Mouse (Mus musculus): ENCODE results near the gene Serpina12. TPM values are rescaled to one million over a fixed set of nuclear protein-coding genes. Genes with fewer than 3 reads are reported as not detected.

The Serpina12 gene
- polyA plus RNA-seq (2014; fragmentation: Illumina TruSeq; extraction: RNeasy Lipid Tissue Mini Kit (QIAGEN cat#74804); ENCODE audit: low read depth, low replicate concordance) = not detected

GRCm38 (mm10) chr12:104044343-104044742, at the start of gene Serpina12:
Gene Serpina12 (minus strand): TSS chr12:104044443.

GRCm38 (mm10) chr12:104013620-104014019, 30.6 kb downstream of the Serpina12 start, which contains the start of gene Serpina9:
Gene Serpina9 (minus strand): TSS chr12:104013755.

GRCm38 (mm10) chr12:103989857-103990256, 54.4 kb downstream of the Serpina12 start, which contains the start of gene Serpina11:
Gene Serpina11 (minus strand): TSS chr12:103989957.

Other genes starting within 250 kb of the Serpina12 start
- 1.8 TPM for gene Serpina1b, start 214.1 kb downstream of the Serpina12 start, polyA plus RNA-seq (2014; fragmentation: Illumina TruSeq; extraction: RNeasy Lipid Tissue Mini Kit (QIAGEN cat#74804); ENCODE audit: low read depth, low replicate concordance)
- gene Serpina1a, start 180.9 kb downstream of the Serpina12 start, polyA plus RNA-seq (2014; fragmentation: Illumina TruSeq; extraction: RNeasy Lipid Tissue Mini Kit (QIAGEN cat#74804); ENCODE audit: low read depth, low replicate concordance) = 8.7 TPM
- 1.6 TPM for gene Serpina1c, start 139.6 kb downstream of the Serpina12 start, polyA plus RNA-seq (2014; fragmentation: Illumina TruSeq; extraction: RNeasy Lipid Tissue Mini Kit (QIAGEN cat#74804); ENCODE audit: low read depth, low replicate concordance)
- gene Serpina1e, start 85.5 kb downstream of the Serpina12 start, polyA plus RNA-seq (2014; fragmentation: Illumina TruSeq; extraction: RNeasy Lipid Tissue Mini Kit (QIAGEN cat#74804); ENCODE audit: low read depth, low replicate concordance) = not detected
- gene Serpina11, start 54.5 kb downstream of the Serpina12 start, polyA plus RNA-seq (2014; fragmentation: Illumina TruSeq; extraction: RNeasy Lipid Tissue Mini Kit (QIAGEN cat#74804); ENCODE audit: low read depth, low replicate concordance) = not detected
- gene Serpina9, start 30.7 kb downstream of the Serpina12 start, polyA plus RNA-seq (2014; fragmentation: Illumina TruSeq; extraction: RNeasy Lipid Tissue Mini Kit (QIAGEN cat#74804); ENCODE audit: low read depth, low replicate concordance) = not detected
- gene Serpina5, start 56.7 kb upstream of the Serpina12 start, polyA plus RNA-seq (2014; fragmentation: Illumina TruSeq; extraction: RNeasy Lipid Tissue Mini Kit (QIAGEN cat#74804); ENCODE audit: low read depth, low replicate concordance) = not detected
- not detected for gene Serpina3a, start 68.3 kb upstream of the Serpina12 start, polyA plus RNA-seq (2014; fragmentation: Illumina TruSeq; extraction: RNeasy Lipid Tissue Mini Kit (QIAGEN cat#74804); ENCODE audit: low read depth, low replicate concordance)
- not detected for gene Serpina3b, start 83.6 kb upstream of the Serpina12 start, polyA plus RNA-seq (2014; fragmentation: Illumina TruSeq; extraction: RNeasy Lipid Tissue Mini Kit (QIAGEN cat#74804); ENCODE audit: low read depth, low replicate concordance)
- gene Serpina3c, start 109.4 kb upstream of the Serpina12 start, polyA plus RNA-seq (2014; fragmentation: Illumina TruSeq; extraction: RNeasy Lipid Tissue Mini Kit (QIAGEN cat#74804); ENCODE audit: low read depth, low replicate concordance) = not detected
- gene Serpina3f, start 170.1 kb upstream of the Serpina12 start, polyA plus RNA-seq (2014; fragmentation: Illumina TruSeq; extraction: RNeasy Lipid Tissue Mini Kit (QIAGEN cat#74804); ENCODE audit: low read depth, low replicate concordance) = 0.20 TPM
- gene Serpina3g, start 191.8 kb upstream of the Serpina12 start, polyA plus RNA-seq (2014; fragmentation: Illumina TruSeq; extraction: RNeasy Lipid Tissue Mini Kit (QIAGEN cat#74804); ENCODE audit: low read depth, low replicate concordance) = not detected
- gene Serpina3i, start 218.7 kb upstream of the Serpina12 start, polyA plus RNA-seq (2014; fragmentation: Illumina TruSeq; extraction: RNeasy Lipid Tissue Mini Kit (QIAGEN cat#74804); ENCODE audit: low read depth, low replicate concordance) = not detected

Measured in kidney, adult 10 weeks (tissue).